Mouse (Mus musculus) midbrain, postnatal 0 days (tissue): ENCODE measurements around the gene Nhlh2. TPM values are rescaled to one million over a fixed set of nuclear protein-coding genes. Genes with fewer than 3 reads are reported as not detected.

Experiments used
- ATAC-seq: fragments of 200-750 bp; cut with Nextera tagmentation; 2 replicates; pipeline ENCODE4 v1.8.0; 2017; ENCODE audit warnings: moderate number of reproducible peaks, mild to moderate bottlenecking, moderate TSS enrichment, moderate library complexity; ENCODE audit not compliant: low FRiP score
- DNase-seq: peaks from one replicate; pipeline ENCODE4 v3.0.0-alpha.2; 2015; ENCODE audit warnings: low spot score
- H3K27ac ChIP-seq: fragments of 300-500 bp; sonication (generic); 2 replicates; pipeline ENCODE4 v1.5.1; 2014; ENCODE audit warnings: low read depth, mild to moderate bottlenecking, low read length, mixed read lengths
- H3K27me3 ChIP-seq: fragments of 300-500 bp; sonication (generic); 2 replicates; pipeline ENCODE4 v1.6.1; 2014; ENCODE audit warnings: low read length, control low read depth, mixed read lengths; ENCODE audit not compliant: insufficient read depth
- H3K36me3 ChIP-seq: fragments of 300-500 bp; sonication (generic); 2 replicates; pipeline ENCODE4 v1.6.1; 2014; ENCODE audit warnings: low read length, control low read depth, mixed read lengths; ENCODE audit not compliant: insufficient read depth
- H3K4me1 ChIP-seq: fragments of 300-500 bp; sonication (generic); 2 replicates; pipeline ENCODE4 v1.6.1; 2014; ENCODE audit warnings: mild to moderate bottlenecking, control low read depth, antibody characterized with exemption, low read length, mixed read lengths; ENCODE audit not compliant: insufficient read depth
- H3K4me2 ChIP-seq: fragments of 300-500 bp; sonication (generic); 2 replicates; pipeline ENCODE4 v1.6.1; 2014; ENCODE audit warnings: low read depth, mild to moderate bottlenecking, low read length, mixed read lengths; ENCODE audit not compliant: poor library complexity, severe bottlenecking
- H3K4me3 ChIP-seq: fragments of 300-500 bp; sonication (generic); 2 replicates; pipeline ENCODE4 v1.5.1; 2014; ENCODE audit warnings: low read depth, mild to moderate bottlenecking, low read length, moderate library complexity
- H3K9ac ChIP-seq: fragments of 300-500 bp; sonication (generic); replicated peaks from 2 replicates; pipeline ENCODE4 v1.6.1; 2014; ENCODE audit warnings: mild to moderate bottlenecking, low read length, moderate library complexity, mixed read lengths; ENCODE audit not compliant: poor library complexity, severe bottlenecking
- H3K9me3 ChIP-seq: fragments of 300-500 bp; sonication (generic); 2 replicates; pipeline ENCODE4 v1.6.1; 2016; ENCODE audit warnings: low read length, control low read depth
- CTCF ChIP-seq: IDR thresholded peaks from 2 replicates; pipeline ENCODE4 v1.5.1; 2016; ENCODE audit warnings: antibody characterized with exemption, mild to moderate bottlenecking
- WGBS: fragments of 180-500 bp; shearing (Covaris S2); extraction: QIAGEN DNeasy Blood & Tissue Kit; methylation state at CpG from one replicate; pipeline ENCODE4 v1.1.7; 2014; 5-methylcytosine and 5-hydroxymethylcytosine counted together
- polyA plus RNA-seq: library from polyadenylated mRNA; unstranded; fragments of >200 nt; fragmentation: Nextera tagmentation; extraction: Ambion mirVana; gene quantifications from 2 replicates; pipeline ENCODE4 v1.2.1, GENCODE M21; 2015
- total RNA-seq: library from RNA; depleted of rRNA; stranded (reverse); fragments of >200 nt; gene quantifications from 2 replicates; pipeline ENCODE4 v1.2.3, GENCODE M21; 2014; rRNA removed

Gene Nhlh2
- total RNA-seq (18.8 and 21.2 TPM in 2 replicates), polyA plus RNA-seq (12.8 and 16.0 TPM in 2 replicates)

- WGBS: 18% methylated on average over 2 of the region's 2 CpGs
- peak; percentile 83 for DNase-seq
- TF ChIP-seq CTCF: no peak
- peaks cover 9% of the 10 kb centered on the region; the same call in 1 of the 2 replicates for H3K27me3 ChIP-seq
- H3K4me2 ChIP-seq: peak within 1 kb of the TSS; percentile 64
- no peaks in the 10 kb centered on the region for H3K9me3 ChIP-seq
- no peaks in the 10 kb centered on the region for H3K36me3 ChIP-seq
- H3K9ac ChIP-seq: no peak within 1 kb of the TSS; the same call in 1 of the 2 replicates
- H3K4me3 ChIP-seq: peak within 1 kb of the TSS; percentile 41
- no peaks in the 10 kb centered on the region; the same call in 1 of the 2 replicates for H3K4me1 ChIP-seq
- peak within 1 kb of the TSS; percentile 84 for H3K27ac ChIP-seq
- ATAC-seq: 0 out of 2 replicates have a peak, but pooled peaks have one; percentile 7
These were observed at the start of gene Nhlh2 for GRCm38 (mm10) chr3:102009926-102010381. Nhlh2 (plus strand) TSS chr3:102010076.

- H3K27me3 ChIP-seq: no peaks in the 10 kb centered on the region
- TF ChIP-seq CTCF: no peak
- no peak for DNase-seq
- WGBS: 86% methylated on average over 15 of the region's 15 CpGs
- H3K36me3 ChIP-seq: no peaks in the 10 kb centered on the region
- H3K4me3 ChIP-seq: no peak overlapping the region
- H3K27ac ChIP-seq: no peak overlapping the region
- H3K4me2 ChIP-seq: no peak overlapping the region
- no peak for ATAC-seq
- no peaks in the 10 kb centered on the region for H3K9me3 ChIP-seq
- H3K4me1 ChIP-seq: peaks cover 3% of the 10 kb centered on the region; the same call in 1 of the 2 replicates
- no peak overlapping the region for H3K9ac ChIP-seq
These were observed 48.6 kb upstream of the Nhlh2 start for GRCm38 (mm10) chr3:101961146-101961835.

GRCm38 (mm10) chr3:101963501-101963900, 46.4 kb upstream of the Nhlh2 start:
- 31% methylated on average over 9 of the region's 9 CpGs for WGBS
- Histone ChIP-seq H3K4me3 (no peak overlapping the region), H3K27ac (no peak overlapping the region), H3K9ac (no peak overlapping the region), H3K36me3 (no peaks in the 10 kb centered on the region), H3K4me2 (no peak overlapping the region), H3K9me3 (no peaks in the 10 kb centered on the region), H3K27me3 (no peaks in the 10 kb centered on the region), H3K4me1 (peaks cover 10% of the 10 kb centered on the region)
- TF ChIP-seq CTCF: no peak
- DNase-seq: no peak
- ATAC-seq: no peak

GRCm38 (mm10) chr3:101964352-101964751, 45.5 kb upstream of the Nhlh2 start:
- Histone ChIP-seq H3K9me3 (no peaks in the 10 kb centered on the region), H3K36me3 (no peaks in the 10 kb centered on the region), H3K4me1 (peaks cover 10% of the 10 kb centered on the region), H3K4me2 (no peak overlapping the region), H3K27ac (no peak overlapping the region), H3K9ac (no peak overlapping the region), H3K4me3 (no peak overlapping the region), H3K27me3 (no peaks in the 10 kb centered on the region)
- peak; percentile 58 for DNase-seq
- ATAC-seq: no peak
- 37% methylated on average over 7 of the region's 7 CpGs for WGBS
- no peak for TF ChIP-seq CTCF

GRCm38 (mm10) chr3:101966825-101967558, 42.9 kb upstream of the Nhlh2 start:
- Histone ChIP-seq H3K4me2 (no peak overlapping the region), H3K36me3 (no peaks in the 10 kb centered on the region), H3K4me1 (peaks cover 10% of the 10 kb centered on the region), H3K9ac (no peak overlapping the region), H3K9me3 (no peaks in the 10 kb centered on the region), H3K27me3 (no peaks in the 10 kb centered on the region), H3K27ac (peak overlapping the region; percentile 6; the same call in 1 of the 2 replicates), H3K4me3 (no peak overlapping the region)
- 13% methylated on average over 3 of the region's 3 CpGs for WGBS
- DNase-seq (peak; percentile 69), ATAC-seq (peak; percentile 50)
- no peak for TF ChIP-seq CTCF

GRCm38 (mm10) chr3:101975337-101975736, 34.5 kb upstream of the Nhlh2 start:
- DNase-seq (no peak), ATAC-seq (no peak)
- Histone ChIP-seq H3K27me3 (no peaks in the 10 kb centered on the region), H3K4me2 (no peak overlapping the region), H3K9me3 (no peaks in the 10 kb centered on the region), H3K4me1 (no peaks in the 10 kb centered on the region), H3K4me3 (no peak overlapping the region), H3K36me3 (no peaks in the 10 kb centered on the region), H3K9ac (no peak overlapping the region), H3K27ac (no peak overlapping the region)
- 90% methylated on average over 10 of the region's 10 CpGs for WGBS
- no peak for TF ChIP-seq CTCF
